Mouse (Mus musculus): ENCODE measurements around the gene Olfr1417. TPM values are rescaled to one million over a fixed set of nuclear protein-coding genes. Genes with fewer than 3 reads are reported as not detected.

Gene Olfr1417
- total and polyA plus RNA-seq, 3 experiments = not detected

DNA sequence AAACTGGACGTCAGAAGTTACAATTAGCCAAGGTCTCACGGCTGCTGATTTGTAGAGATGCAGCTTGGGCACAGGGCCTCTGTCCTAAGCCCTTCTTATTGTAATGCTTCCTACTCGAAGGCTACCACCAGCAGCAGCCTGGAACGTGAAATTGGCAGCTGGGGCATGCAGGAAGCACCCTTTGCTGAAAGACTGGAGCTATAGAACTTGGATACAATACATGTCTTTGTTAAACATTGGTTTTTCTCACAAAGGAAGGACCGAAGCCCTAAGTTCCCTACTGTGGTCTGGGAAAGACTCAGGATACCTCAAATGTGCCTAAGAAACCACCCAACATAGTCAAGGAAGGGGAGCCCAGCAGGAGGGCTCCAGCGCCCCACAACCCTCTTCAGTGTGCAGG, 31.2 kb downstream of the Olfr1417 start:
- H3K4me3 ChIP-seq (ENCODE audit: control insufficient read depth in 1 of 2, insufficient read depth in 1 of 2, low read depth in 2 of 2, low read length in 2 of 2) = peak overlapping the region in 1 of 2 experiments; percentile 10; a peak in 2 of 4 replicates
- no peaks in the 10 kb centered on the region for H3K27me3 ChIP-seq (ENCODE audit: control insufficient read depth in 1 of 2, insufficient read depth in 2 of 2, low read length in 2 of 2)
- peak overlapping the region; percentile 97 for H3K27ac ChIP-seq (ENCODE audit: control insufficient read depth, low read depth, low read length)
- TF ChIP-seq CHD1 (IDR thresholded peaks at IDR 0.05; ENCODE audit: low read depth, low read length) = 0 out of 2 replicates have a peak, but pooled peaks have one; percentile 3
- no peak for TF ChIP-seq MAX (IDR thresholded peaks at IDR 0.05; ENCODE audit: low read length)
- peaks cover 17 to 40% of the 10 kb centered on the region in 2 experiments for H3K4me1 ChIP-seq (ENCODE audit: control insufficient read depth in 1 of 2, insufficient read depth in 2 of 2, low read length in 2 of 2)
- DNase-seq (ENCODE audit: low read depth, low spot score) = no peak
- H3K79me2 ChIP-seq (ENCODE audit: control insufficient read depth, insufficient read depth, low read length, poor library complexity) = no peaks in the 10 kb centered on the region
- H3K9me3 ChIP-seq (replicated peaks; ENCODE audit: insufficient read depth, low read length) = no peaks in the 10 kb centered on the region
- peaks cover 0 to 38% of the 10 kb centered on the region in 2 experiments; a peak in 2 of 4 replicates for H3K36me3 ChIP-seq (ENCODE audit: control insufficient read depth in 1 of 2, insufficient read depth in 2 of 2, low read length in 2 of 2)
- H3K9ac ChIP-seq (ENCODE audit: control insufficient read depth, low read depth, low read length, poor library complexity, severe bottlenecking) = peak overlapping the region; percentile 48

DNA sequence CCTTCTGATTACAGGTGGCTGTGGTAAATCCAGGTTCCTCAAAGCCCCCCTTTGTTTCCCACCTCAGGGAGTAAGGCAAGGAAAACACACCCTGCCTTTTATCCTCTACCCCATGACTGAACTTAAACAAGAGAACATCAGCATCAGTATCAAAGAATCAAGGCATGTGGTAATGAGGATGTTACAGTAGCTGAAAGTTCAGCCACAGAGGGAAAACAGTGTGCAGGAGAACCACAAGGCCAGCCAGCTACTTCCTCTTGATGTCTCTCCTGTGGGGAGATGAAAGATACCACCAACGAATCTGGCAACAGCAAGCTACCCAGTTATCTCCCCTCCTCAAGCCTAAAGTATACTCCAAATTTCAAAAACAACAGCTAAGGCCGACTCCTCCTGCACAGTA, 31.8 kb downstream of the Olfr1417 start:
- Histone ChIP-seq H3K9ac (ENCODE audit: control insufficient read depth, low read depth, low read length, poor library complexity, severe bottlenecking) (no peak overlapping the region), H3K4me1 (ENCODE audit: control insufficient read depth in 1 of 2, insufficient read depth in 2 of 2, low read length in 2 of 2) (peaks cover 17 to 40% of the 10 kb centered on the region in 2 experiments), H3K36me3 (ENCODE audit: control insufficient read depth in 1 of 2, insufficient read depth in 2 of 2, low read length in 2 of 2) (peaks cover 0 to 38% of the 10 kb centered on the region in 2 experiments; a peak in 2 of 4 replicates), H3K4me3 (ENCODE audit: control insufficient read depth in 1 of 2, insufficient read depth in 1 of 2, low read depth in 2 of 2, low read length in 2 of 2) (no peak overlapping the region), H3K9me3 (replicated peaks; ENCODE audit: insufficient read depth, low read length) (no peaks in the 10 kb centered on the region), H3K27ac (ENCODE audit: control insufficient read depth, low read depth, low read length) (peak overlapping the region; percentile 97), H3K79me2 (ENCODE audit: control insufficient read depth, insufficient read depth, low read length, poor library complexity) (no peaks in the 10 kb centered on the region), H3K27me3 (ENCODE audit: control insufficient read depth in 1 of 2, insufficient read depth in 2 of 2, low read length in 2 of 2) (no peaks in the 10 kb centered on the region)
- peak; percentile 96 for DNase-seq (ENCODE audit: low read depth, low spot score)
- TF ChIP-seq NELFE (IDR thresholded peaks at IDR 0.05; ENCODE audit: low read depth, low read length) = no peak
- TF ChIP-seq MAFK (IDR thresholded peaks at IDR 0.05; ENCODE audit: borderline replicate concordance, low read depth, low read length) = 0 out of 2 replicates have a peak, but pooled peaks have one; percentile 11
- no peak for TF ChIP-seq CHD2 (IDR thresholded peaks at IDR 0.05; ENCODE audit: low read length)
- TF ChIP-seq USF1 (IDR thresholded peaks at IDR 0.05; ENCODE audit: low read depth, low read length) = peak; percentile 49
- TF ChIP-seq POLR2A (IDR thresholded peaks at IDR 0.05; ENCODE audit: control insufficient read depth in 1 of 2, insufficient read depth in 1 of 2, low read depth in 1 of 2, low read length in 2 of 2, poor library complexity in 1 of 2) = peak in 1 of 2 experiments; percentile 44; a peak in 2 of 4 replicates
- TF ChIP-seq E2F4 (IDR thresholded peaks at IDR 0.05; ENCODE audit: borderline replicate concordance, low read depth, low read length) = no peak
- TF ChIP-seq ZMIZ1 (IDR thresholded peaks at IDR 0.05; ENCODE audit: low read depth, low read length) = no peak
- peak; percentile 82 for TF ChIP-seq SIN3A (IDR thresholded peaks at IDR 0.05; ENCODE audit: low read length)
- TF ChIP-seq TBP (IDR thresholded peaks at IDR 0.05; ENCODE audit: low read depth, low read length) = peak; percentile 69
- peak; percentile 40; the same call in 1 of the 2 replicates for TF ChIP-seq BHLHE40 (IDR thresholded peaks at IDR 0.05; ENCODE audit: borderline replicate concordance, low read depth, low read length)
- peak; percentile 92 for TF ChIP-seq MYC (IDR thresholded peaks at IDR 0.05; ENCODE audit: low read depth, low read length)
- TF ChIP-seq MYB (IDR thresholded peaks at IDR 0.05; ENCODE audit: low read depth, low read length) = peak; percentile 96
- peak; percentile 84 for TF ChIP-seq TCF12 (IDR thresholded peaks at IDR 0.05; ENCODE audit: low read depth, low read length)
- peak; percentile 90 for TF ChIP-seq ETS1 (IDR thresholded peaks at IDR 0.05; ENCODE audit: low read depth, low read length)
- TF ChIP-seq UBTF (IDR thresholded peaks at IDR 0.05; ENCODE audit: borderline replicate concordance, insufficient read depth, low read depth, low read length) = no peak
- TF ChIP-seq ZC3H11A (IDR thresholded peaks at IDR 0.05; ENCODE audit: low read depth, low read length) = no peak
- TF ChIP-seq ZNF384 (IDR thresholded peaks at IDR 0.05; ENCODE audit: low read depth, low read length) = no peak
- TF ChIP-seq EP300 (IDR thresholded peaks at IDR 0.05; ENCODE audit: low read depth in 1 of 2, low read length in 2 of 2) = peak; percentile 96 to 98
- no peak for TF ChIP-seq RAD21 (IDR thresholded peaks at IDR 0.05; ENCODE audit: low read depth, low read length)
- no peak for TF ChIP-seq ZKSCAN1 (IDR thresholded peaks at IDR 0.05; ENCODE audit: low read depth, low read length)
- peak; percentile 73 for TF ChIP-seq TAL1 (IDR thresholded peaks at IDR 0.05; ENCODE audit: low read length)
- TF ChIP-seq MXI1 (IDR thresholded peaks at IDR 0.05; ENCODE audit: low read depth, low read length) = peak; percentile 70
- no peak for TF ChIP-seq CTCF (IDR thresholded peaks at IDR 0.05 in 2 of 3, conservative IDR thresholded peaks at IDR 0.05 in 1 of 3; ENCODE audit: control insufficient read depth in 1 of 3, insufficient read depth in 1 of 3, low read depth in 2 of 3, low read length in 3 of 3, poor library complexity in 1 of 3, severe bottlenecking in 1 of 3)
- no peak for TF ChIP-seq ELF1 (IDR thresholded peaks at IDR 0.05; ENCODE audit: low read depth, low read length)
- no peak for TF ChIP-seq MEF2A (IDR thresholded peaks at IDR 0.05; ENCODE audit: extremely low read depth, insufficient replicate concordance, low read depth, low read length, poor library complexity, severe bottlenecking)
- no peak for TF ChIP-seq POLR2AphosphoS2 (IDR thresholded peaks at IDR 0.05; ENCODE audit: low read length)
- no peak for TF ChIP-seq GABPA (IDR thresholded peaks at IDR 0.05; ENCODE audit: low read depth, low read length)
- no peak for TF ChIP-seq MAZ (IDR thresholded peaks at IDR 0.05; ENCODE audit: low read depth, low read length)
- no peak for TF ChIP-seq JUND (IDR thresholded peaks at IDR 0.05; ENCODE audit: low read depth, low read length)
- TF ChIP-seq KAT2A (conservative IDR thresholded peaks at IDR 0.05; ENCODE audit: low read depth, low read length) = no peak
- no peak for TF ChIP-seq SMC3 (IDR thresholded peaks at IDR 0.05; ENCODE audit: low read depth, low read length)
